Mouse (Mus musculus): ENCODE measurements around the gene Ccdc9b.

- TF ChIP-seq CTCF (IDR thresholded peaks at IDR 0.05; ENCODE audit: low read depth, low read length) (no peak), POLR2A (IDR thresholded peaks at IDR 0.05; ENCODE audit: insufficient read depth, low read length) (no peak), EP300 (IDR thresholded peaks at IDR 0.05; ENCODE audit: insufficient read depth, low read depth, low read length) (no peak)
These were observed 24.1 kb upstream of the Ccdc9b start for GRCm38 (mm10) chr2:118786525-118786924.

Data from ES-Bruce4 (cell line).